Mouse (Mus musculus) midbrain, embryonic 16.5 days (tissue): Measurements from ENCODE around the gene Armh3. TPM values are rescaled to one million over a fixed set of nuclear protein-coding genes. Genes with fewer than 3 reads are reported as not detected.
"Not testable (repeated sequence)": the region's sequence is repeated elsewhere in the genome, so short reads cannot be mapped to it uniquely, and the experiment has no call there.

Experiments used
- ATAC-seq: fragments of 200-750 bp; cut with Nextera tagmentation; 2 replicates; pipeline ENCODE4 v1.8.0; 2017; ENCODE audit warnings: moderate TSS enrichment
- H3K27ac ChIP-seq: fragments of 300-500 bp; sonication (generic); 2 replicates; pipeline ENCODE4 v1.5.1; 2014; ENCODE audit warnings: mild to moderate bottlenecking, low read length, mixed read lengths
- H3K27me3 ChIP-seq: fragments of 300-500 bp; sonication (generic); 2 replicates; pipeline ENCODE4 v1.6.1; 2014; ENCODE audit warnings: low read depth, low read length, mixed read lengths; ENCODE audit not compliant: control insufficient read depth, insufficient read depth
- H3K36me3 ChIP-seq: fragments of 300-500 bp; sonication (generic); 2 replicates; pipeline ENCODE4 v1.6.1; 2014; ENCODE audit warnings: mild to moderate bottlenecking, low read length, moderate library complexity, mixed read lengths; ENCODE audit not compliant: control insufficient read depth, insufficient read depth
- H3K4me1 ChIP-seq: fragments of 300-500 bp; sonication (generic); 2 replicates; pipeline ENCODE4 v1.6.1; 2014; ENCODE audit warnings: mild to moderate bottlenecking, low read length, mixed read lengths; ENCODE audit not compliant: control insufficient read depth, insufficient read depth
- H3K4me2 ChIP-seq: fragments of 300-500 bp; sonication (generic); 2 replicates; pipeline ENCODE4 v1.6.1; 2014; ENCODE audit warnings: mild to moderate bottlenecking, low read length, mixed read lengths
- H3K4me3 ChIP-seq: fragments of 300-500 bp; sonication (generic); 2 replicates; pipeline ENCODE4 v1.5.1; 2014; ENCODE audit warnings: low read depth, mild to moderate bottlenecking, low read length, moderate library complexity, mixed read lengths
- H3K9ac ChIP-seq: fragments of 300-500 bp; sonication (generic); 2 replicates; pipeline ENCODE4 v1.6.1; 2014; ENCODE audit warnings: low read depth, low read length, mixed read lengths
- H3K9me3 ChIP-seq: fragments of 300-500 bp; sonication (generic); replicated peaks from 2 replicates; pipeline ENCODE4 v1.6.1; 2014; ENCODE audit warnings: mild to moderate bottlenecking, low read length, mixed read lengths; ENCODE audit not compliant: control insufficient read depth, poor library complexity, severe bottlenecking
- WGBS: fragments of 180-500 bp; shearing (Covaris S2); extraction: QIAGEN DNeasy Blood & Tissue Kit; methylation state at CpG from one replicate; pipeline ENCODE4 v1.1.7; 2014; 5-methylcytosine and 5-hydroxymethylcytosine counted together
- polyA plus RNA-seq: library from polyadenylated mRNA; unstranded; fragments of >200 nt; fragmentation: Nextera tagmentation; extraction: Ambion mirVana; gene quantifications from 2 replicates; pipeline ENCODE4 v1.2.1, GENCODE M21; 2015

The Armh3 gene
- polyA plus RNA-seq, 1 experiment from 2014 or later, result 23.4 TPM

- Histone ChIP-seq H3K27me3 (peaks cover 4% of the 10 kb centered on the region), H3K36me3 (no peaks in the 10 kb centered on the region), H3K4me3 (no peak overlapping the region), H3K9me3 (no peaks in the 10 kb centered on the region; the same call in 1 of the 2 replicates), H3K9ac (no peak overlapping the region), H3K27ac (no peak overlapping the region), H3K4me2 (no peak overlapping the region), H3K4me1 (peaks cover 23% of the 10 kb centered on the region)
- 76% methylated on average over 1 of the region's 1 CpGs for WGBS
- no peak for ATAC-seq
Measured at GRCm38 (mm10) chr19:45999378-45999777, 1.1 kb upstream of the Armh3 start.

GRCm38 (mm10) chr19:45998694-45999217, 468 bp upstream of the Armh3 start:
- Histone ChIP-seq H3K36me3 (no peaks in the 10 kb centered on the region), H3K27ac (peak overlapping the region; percentile 97), H3K27me3 (no peaks in the 10 kb centered on the region; the same call in none of the 2 replicates), H3K9me3 (no peaks in the 10 kb centered on the region; the same call in 1 of the 2 replicates), H3K4me2 (peak overlapping the region; percentile 63), H3K4me3 (peak overlapping the region; percentile 75), H3K4me1 (peaks cover 19% of the 10 kb centered on the region), H3K9ac (peak overlapping the region; percentile 94)
- peak; percentile 63 for ATAC-seq
- 8% methylated on average over 8 of the region's 8 CpGs for WGBS

GRCm38 (mm10) chr19:45997365-45997764, 923 bp downstream of the Armh3 start:
- peaks cover 12% of the 10 kb centered on the region for H3K4me1 ChIP-seq
- H3K27me3 ChIP-seq, result no peaks in the 10 kb centered on the region
- H3K9ac ChIP-seq, result peak overlapping the region; percentile 94
- peak overlapping the region; percentile 64 for H3K4me2 ChIP-seq
- WGBS, result 66% methylated on average over 5 of the region's 5 CpGs
- ATAC-seq, result no peak
- H3K36me3 ChIP-seq, result no peaks in the 10 kb centered on the region
- peak overlapping the region; percentile 75 for H3K4me3 ChIP-seq
- no peak overlapping the region; the same call in 1 of the 2 replicates for H3K27ac ChIP-seq
- H3K9me3 ChIP-seq, result no peaks in the 10 kb centered on the region

- Histone ChIP-seq H3K4me3 (no peak overlapping the region), H3K9me3 (no peaks in the 10 kb centered on the region), H3K4me1 (peaks cover 12% of the 10 kb centered on the region), H3K36me3 (no peaks in the 10 kb centered on the region), H3K9ac (no peak overlapping the region), H3K4me2 (no peak overlapping the region), H3K27ac (no peak overlapping the region), H3K27me3 (no peaks in the 10 kb centered on the region)
- no peak for ATAC-seq
- 98% methylated on average over 13 of the region's 13 CpGs for WGBS
Measured at GRCm38 (mm10) chr19:45993981-45994737, 4.1 kb downstream of the Armh3 start.

- 95% methylated on average over 6 of the region's 6 CpGs for WGBS
- not testable (repeated sequence) for H3K4me3 ChIP-seq, H3K27me3 ChIP-seq, H3K4me2 ChIP-seq, H3K9me3 ChIP-seq, ATAC-seq, H3K27ac ChIP-seq, H3K9ac ChIP-seq, H3K36me3 ChIP-seq
- peaks cover 10% of the 10 kb centered on the region for H3K4me1 ChIP-seq
Measured at GRCm38 (mm10) chr19:45993441-45993840, 4.8 kb downstream of the Armh3 start.

DNA sequence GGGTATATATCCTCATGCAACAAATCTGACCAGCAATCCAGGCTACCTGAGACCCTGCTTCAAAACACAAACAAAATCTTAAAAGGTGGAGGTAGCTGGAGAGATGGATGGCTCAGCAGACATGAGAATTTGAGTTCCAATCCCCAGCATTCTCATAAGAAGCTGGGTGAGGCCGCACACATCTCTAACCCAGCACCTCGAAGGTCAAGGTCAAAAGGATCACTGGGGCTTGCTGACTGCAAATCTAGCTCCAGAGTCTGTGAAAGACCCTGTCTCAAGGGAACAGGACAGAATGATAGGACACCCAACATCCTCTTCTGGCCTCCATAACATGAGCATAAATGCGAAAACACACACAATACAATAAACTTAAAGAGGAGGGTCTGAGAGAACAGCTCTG, 7.1 kb downstream of the Armh3 start:
- H3K27ac ChIP-seq, result no peak overlapping the region
- ATAC-seq, result no peak
- H3K9ac ChIP-seq, result no peak overlapping the region
- H3K4me3 ChIP-seq, result no peak overlapping the region
- no peaks in the 10 kb centered on the region for H3K36me3 ChIP-seq
- no peaks in the 10 kb centered on the region for H3K4me1 ChIP-seq
- H3K9me3 ChIP-seq, result no peaks in the 10 kb centered on the region
- H3K4me2 ChIP-seq, result no peak overlapping the region
- no peaks in the 10 kb centered on the region for H3K27me3 ChIP-seq
- WGBS, result 92% methylated on average over 3 of the region's 3 CpGs

DNA sequence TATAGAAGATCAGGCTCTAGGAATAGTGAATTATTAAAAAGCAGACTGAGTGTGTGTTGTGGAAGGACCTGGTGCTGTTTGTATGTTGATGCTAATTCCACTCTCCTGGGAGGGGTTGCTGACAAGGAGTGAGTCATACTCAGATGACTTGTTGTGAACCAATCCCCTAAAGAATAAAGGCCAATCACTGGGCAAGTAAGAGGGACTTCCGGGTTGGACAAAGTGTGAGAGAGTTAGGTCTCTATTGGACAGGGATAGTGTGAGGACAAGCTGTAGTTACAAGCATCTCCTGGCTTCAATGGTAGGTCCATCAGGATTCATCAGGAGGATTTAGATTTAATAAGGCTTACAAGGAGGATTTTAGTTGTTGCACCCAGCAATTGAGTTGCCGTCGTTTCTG, 10.1 kb downstream of the Armh3 start:
- no peak overlapping the region for H3K27ac ChIP-seq
- no peak overlapping the region for H3K9ac ChIP-seq
- H3K4me1 ChIP-seq, result no peaks in the 10 kb centered on the region
- H3K27me3 ChIP-seq, result no peaks in the 10 kb centered on the region
- WGBS, result 89% methylated on average over 3 of the region's 3 CpGs
- H3K36me3 ChIP-seq, result no peaks in the 10 kb centered on the region
- H3K4me2 ChIP-seq, result no peak overlapping the region
- H3K4me3 ChIP-seq, result no peak overlapping the region
- ATAC-seq, result no peak
- no peaks in the 10 kb centered on the region for H3K9me3 ChIP-seq

GRCm38 (mm10) chr19:45984379-45984778, 13.9 kb downstream of the Armh3 start:
- Histone ChIP-seq H3K4me3 (no peak overlapping the region), H3K9ac (no peak overlapping the region), H3K27me3 (no peaks in the 10 kb centered on the region), H3K9me3 (no peaks in the 10 kb centered on the region), H3K4me2 (no peak overlapping the region), H3K27ac (no peak overlapping the region), H3K36me3 (no peaks in the 10 kb centered on the region), H3K4me1 (no peaks in the 10 kb centered on the region)
- no peak for ATAC-seq

GRCm38 (mm10) chr19:45960770-45961169, 37.5 kb downstream of the Armh3 start:
- ATAC-seq, result no peak
- Histone ChIP-seq H3K9me3 (no peaks in the 10 kb centered on the region), H3K4me1 (no peaks in the 10 kb centered on the region), H3K4me3 (no peak overlapping the region), H3K4me2 (no peak overlapping the region), H3K27ac (no peak overlapping the region), H3K9ac (no peak overlapping the region), H3K27me3 (no peaks in the 10 kb centered on the region), H3K36me3 (peaks cover 14% of the 10 kb centered on the region)
- 38% methylated on average over 5 of the region's 5 CpGs for WGBS
